Mouse (Mus musculus) liver, embryonic 14.5 days (tissue): ENCODE measurements around the gene Pnldc1. TPM values are rescaled to one million over a fixed set of nuclear protein-coding genes. Genes with fewer than 3 reads are reported as not detected.
A peak's percentile ranks its signal among the peaks of the same experiment; 100 is the strongest.
"Not testable (repeated sequence)": the region's sequence is repeated elsewhere in the genome, so short reads cannot be mapped to it uniquely, and the experiment has no call there.

ENCODE experiments used
- ATAC-seq: fragments of 200-750 bp; cut with Nextera tagmentation; 2 replicates; pipeline ENCODE4 v1.8.0; 2017; ENCODE audit warnings: moderate number of reproducible peaks, mild to moderate bottlenecking, moderate library complexity; ENCODE audit not compliant: insufficient read depth
- DNase-seq, 3 experiments: peaks; one replicate each; pipeline ENCODE4 v3.0.0-alpha.2; 2012 to 2013; ENCODE audit warnings: low read depth in 3 of 3, low spot score in 3 of 3
- H3K27ac ChIP-seq: fragments of 300-500 bp; sonication (generic); 2 replicates; pipeline ENCODE4 v1.5.1; 2014; ENCODE audit warnings: moderate library complexity, mild to moderate bottlenecking, control low read depth, inconsistent platforms
- H3K27me3 ChIP-seq: fragments of 300-500 bp; sonication (generic); 2 replicates; pipeline ENCODE4 v1.6.1; 2014; ENCODE audit warnings: mild to moderate bottlenecking, low read length, moderate library complexity; ENCODE audit not compliant: control insufficient read depth, insufficient read depth
- H3K36me3 ChIP-seq: fragments of 300-500 bp; sonication (generic); replicated peaks from 2 replicates; pipeline ENCODE4 v1.6.1; 2014; ENCODE audit warnings: low read depth; ENCODE audit not compliant: control insufficient read depth, insufficient read depth
- H3K4me1 ChIP-seq, 2 experiments: fragments of 200-500 bp in 1 of 2; fragments of 300-500 bp in 1 of 2; sonication (generic) in 1 of 2; replicated peaks; 2 replicates each; pipeline ENCODE4 v1.6.1; 2012 to 2014; ENCODE audit warnings: antibody characterized with exemption in 1 of 2, inconsistent platforms in 1 of 2, low read length in 1 of 2; ENCODE audit not compliant: control insufficient read depth in 2 of 2, insufficient read depth in 2 of 2
- H3K4me2 ChIP-seq: fragments of 300-500 bp; sonication (generic); 2 replicates; pipeline ENCODE4 v1.6.1; 2014; ENCODE audit warnings: low read depth, mild to moderate bottlenecking, control low read depth, moderate library complexity
- H3K4me3 ChIP-seq, 2 experiments: fragments of 200-500 bp in 1 of 2; fragments of 300-500 bp in 1 of 2; sonication (generic) in 1 of 2; 2 replicates each; pipeline ENCODE4 v1.5.1; 2012 to 2014; ENCODE audit warnings: low read depth in 2 of 2, low read length in 2 of 2, mild to moderate bottlenecking in 2 of 2, control low read depth in 1 of 2, inconsistent platforms in 1 of 2, moderate library complexity in 1 of 2; ENCODE audit not compliant: insufficient read depth in 1 of 2
- H3K9ac ChIP-seq: fragments of 300-500 bp; sonication (generic); replicated peaks from 2 replicates; pipeline ENCODE4 v1.6.1; 2014; ENCODE audit warnings: mild to moderate bottlenecking, control low read depth, moderate library complexity
- H3K9me3 ChIP-seq: fragments of 300-500 bp; sonication (generic); 2 replicates; pipeline ENCODE4 v1.6.1; 2016; ENCODE audit warnings: low read length, mixed read lengths; ENCODE audit not compliant: control insufficient read depth
- CTCF ChIP-seq: IDR thresholded peaks from 2 replicates; pipeline ENCODE4 v1.5.1; 2016; ENCODE audit warnings: antibody characterized with exemption, low read depth, control low read depth
- EP300 ChIP-seq: IDR thresholded peaks from 2 replicates; pipeline ENCODE4 v1.6.1; 2016; ENCODE audit warnings: antibody characterized with exemption, low read depth
- WGBS: fragments of 180-500 bp; shearing (Covaris S2); extraction: QIAGEN DNeasy Blood & Tissue Kit; methylation state at CpG from one replicate; pipeline ENCODE4 v1.1.7; 2014; ENCODE audit not compliant: insufficient replicate concordance; 5-methylcytosine and 5-hydroxymethylcytosine counted together
- polyA plus RNA-seq, 2 experiments: library from polyadenylated mRNA; depleted of rRNA in 1 of 2; stranded (reverse) in 1 of 2; unstranded in 1 of 2; fragments of >200 nt; fragmentation: Nextera tagmentation in 1 of 2; extraction: Ambion mirVana in 1 of 2; gene quantifications; 2 replicates each; pipeline versions ENCODE4 v1.2.1 to v1.2.3; 2012 to 2014

The Pnldc1 gene
- polyA plus RNA-seq, 2 experiments: 0.44 to 0.50 TPM

DNA sequence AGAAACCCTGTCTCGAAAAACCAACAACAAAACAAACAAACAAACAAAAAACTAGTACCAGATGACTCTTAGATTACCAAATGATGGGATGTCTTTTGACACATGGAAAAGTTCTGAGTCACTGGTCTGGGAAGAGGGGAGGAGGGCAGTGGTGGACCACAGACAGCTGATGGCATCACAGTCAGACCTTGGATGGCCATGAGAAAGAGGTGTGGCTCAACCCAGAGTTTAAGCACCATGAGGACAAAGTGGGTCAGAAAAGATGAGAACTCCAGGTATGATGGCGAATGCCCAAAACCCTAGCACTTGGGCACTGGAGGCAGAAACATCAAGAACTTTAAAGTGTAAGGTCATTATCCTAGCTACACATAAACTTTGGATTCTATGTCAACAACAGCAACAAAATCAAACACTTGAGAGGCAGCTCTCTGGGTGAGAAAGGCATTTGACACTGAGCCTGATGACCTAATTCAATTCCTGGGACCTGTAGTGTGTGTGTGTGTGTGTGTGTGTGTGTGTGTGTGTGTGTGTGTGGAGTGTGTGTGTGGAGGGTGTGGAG, 27.5 kb upstream of the Pnldc1 start:
- no peak overlapping the region for H3K4me3 ChIP-seq
- 56% methylated on average over 2 of the region's 2 CpGs for whole genome bisulfite sequencing
- no peak for DNase-seq
- H3K27me3 ChIP-seq: no peaks in the 10 kb centered on the region
- H3K27ac ChIP-seq: no peak overlapping the region
- peaks cover 0 to 13% of the 10 kb centered on the region in 2 experiments; a peak in 3 of 4 replicates for H3K4me1 ChIP-seq
- no peak for ATAC-seq
- TF ChIP-seq EP300 (no peak), CTCF (no peak)
- H3K4me2 ChIP-seq: no peak overlapping the region
- H3K36me3 ChIP-seq: no peaks in the 10 kb centered on the region
- no peaks in the 10 kb centered on the region for H3K9me3 ChIP-seq
- H3K9ac ChIP-seq: no peak overlapping the region

DNA sequence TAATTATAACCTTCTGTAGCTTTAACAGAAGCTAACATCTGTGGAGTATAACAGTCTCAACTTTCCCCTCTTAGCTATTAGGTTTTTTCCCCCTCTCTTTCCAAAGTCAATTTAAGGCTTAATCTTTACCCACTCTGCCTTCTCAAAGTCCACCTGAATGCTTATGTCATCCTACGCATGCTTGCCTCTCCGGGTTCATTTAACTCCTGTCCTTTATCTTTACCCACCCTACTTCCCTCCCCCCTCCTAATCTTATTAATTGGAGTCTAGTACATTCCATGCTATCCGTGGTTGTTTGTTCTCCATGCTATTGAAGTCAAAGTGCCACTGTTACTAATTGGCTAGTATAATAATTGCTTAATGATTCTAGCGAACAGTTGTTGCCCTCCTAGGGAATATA, 25.7 kb upstream of the Pnldc1 start:
- Histone ChIP-seq H3K27ac (no peak overlapping the region), H3K9me3 (no peaks in the 10 kb centered on the region), H3K4me3 (no peak overlapping the region), H3K4me2 (no peak overlapping the region), H3K36me3 (no peaks in the 10 kb centered on the region), H3K27me3 (no peaks in the 10 kb centered on the region), H3K4me1 (peaks cover 0 to 9% of the 10 kb centered on the region in 2 experiments; a peak in 2 of 4 replicates), H3K9ac (no peak overlapping the region)
- no peak for TF ChIP-seq CTCF
- no peak for TF ChIP-seq EP300
- 36% methylated on average over 4 of the region's 4 CpGs for WGBS
- DNase-seq (no peak), ATAC-seq (no peak)

DNA sequence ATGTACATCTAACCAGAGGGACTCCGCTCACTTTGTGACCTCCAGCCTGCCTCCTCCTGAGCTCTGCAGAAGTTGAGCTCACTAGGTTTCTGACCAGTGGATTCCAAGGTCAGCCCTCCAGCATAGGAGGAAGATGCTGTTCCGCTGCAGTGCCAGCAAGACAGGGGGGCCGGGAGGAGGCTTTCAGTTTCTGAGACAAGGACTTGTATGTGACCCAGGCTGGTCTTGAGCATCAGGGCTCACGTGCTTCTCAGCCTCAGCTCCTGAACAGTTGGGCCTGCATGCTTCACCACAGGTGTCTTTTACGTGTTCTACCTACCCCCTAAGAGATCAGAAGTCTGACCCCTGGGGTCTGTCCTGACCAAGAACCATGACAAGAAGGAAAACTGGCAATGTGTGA, 21.5 kb upstream of the Pnldc1 start:
- WGBS: 82% methylated on average over 5 of the region's 5 CpGs

DNA sequence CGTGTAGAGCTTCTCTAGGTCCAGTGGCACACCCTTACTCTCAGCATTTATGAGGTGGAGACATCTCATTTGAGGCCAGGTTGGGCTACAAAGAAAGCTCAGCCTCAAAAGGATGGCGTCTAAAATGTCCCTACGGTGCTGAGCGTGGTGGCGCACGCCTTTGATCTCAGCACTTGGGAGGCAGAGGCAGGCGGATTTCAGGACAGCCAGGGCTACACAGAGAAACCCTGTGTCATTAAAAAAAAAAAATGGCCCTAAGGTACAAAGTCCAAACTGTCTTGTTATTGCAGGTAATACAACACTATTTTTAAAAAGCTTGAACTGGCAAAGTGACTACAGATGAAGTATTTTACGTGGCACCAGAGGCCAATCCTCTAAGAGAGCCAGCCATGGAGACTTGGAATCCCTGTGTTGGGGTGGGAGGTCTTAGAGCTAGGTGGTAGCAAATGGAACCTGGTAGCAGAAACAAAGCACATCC, 15.7 kb upstream of the Pnldc1 start:
- H3K27me3 ChIP-seq: no peaks in the 10 kb centered on the region
- no peaks in the 10 kb centered on the region for H3K9me3 ChIP-seq
- no peak overlapping the region for H3K4me2 ChIP-seq
- no peak for ATAC-seq
- H3K36me3 ChIP-seq: peaks cover 49% of the 10 kb centered on the region
- TF ChIP-seq EP300 (no peak), CTCF (no peak)
- DNase-seq: no peak
- H3K4me3 ChIP-seq: no peak overlapping the region
- no peak overlapping the region for H3K27ac ChIP-seq
- WGBS: 85% methylated on average over 8 of the region's 8 CpGs
- H3K9ac ChIP-seq: no peak overlapping the region
- H3K4me1 ChIP-seq: 0 out of 4 replicates have a peak, but pooled peaks cover 0 to 2% of the 10 kb centered on the region in 2 experiments

More for the DNA sequence above, 21.5 kb upstream of the Pnldc1 start:
- not testable (repeated sequence) for H3K4me2 ChIP-seq, DNase-seq, H3K36me3 ChIP-seq, H3K4me1 ChIP-seq, H3K27ac ChIP-seq, H3K9me3 ChIP-seq, H3K9ac ChIP-seq, ATAC-seq, H3K4me3 ChIP-seq, H3K27me3 ChIP-seq

DNA sequence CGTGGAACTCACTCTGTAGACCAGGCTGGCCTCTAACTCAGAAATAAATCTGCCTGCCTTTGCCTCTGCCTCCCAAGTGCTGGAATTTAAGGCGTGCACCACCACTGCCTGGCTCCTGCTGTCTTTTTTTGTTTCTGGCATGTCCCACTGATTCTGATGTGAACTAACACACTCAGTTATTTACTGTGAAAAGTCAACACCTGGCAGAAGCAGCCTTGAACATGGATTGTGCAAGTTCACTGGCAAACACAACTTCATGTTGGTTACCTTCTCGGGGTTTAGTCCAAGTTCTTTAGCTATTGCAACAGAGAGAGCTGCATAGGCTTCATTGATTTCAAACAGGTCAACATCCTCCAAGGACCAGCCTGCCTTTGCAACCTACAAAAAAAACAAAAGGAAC, 15.0 kb upstream of the Pnldc1 start:
- H3K4me2 ChIP-seq: no peak overlapping the region
- 73% methylated on average over 3 of the region's 3 CpGs for WGBS
- peak; percentile 52 for ATAC-seq
- no peak overlapping the region for H3K4me3 ChIP-seq
- no peaks in the 10 kb centered on the region for H3K9me3 ChIP-seq
- peaks cover 57% of the 10 kb centered on the region for H3K36me3 ChIP-seq
- H3K27me3 ChIP-seq: no peaks in the 10 kb centered on the region
- H3K27ac ChIP-seq: no peak overlapping the region
- DNase-seq: peak in 2 of 3 experiments; percentile 17 to 43
- no peaks in the 10 kb centered on the region for H3K4me1 ChIP-seq
- TF ChIP-seq EP300 (no peak), CTCF (no peak)
- no peak overlapping the region for H3K9ac ChIP-seq
